Mouse (Mus musculus) gastrocnemius, adult 2 months (tissue): ENCODE results near the gene Sag. TPM values are rescaled to one million over a fixed set of nuclear protein-coding genes. Genes with fewer than 3 reads are reported as not detected.
A peak's percentile ranks its signal among the peaks of the same experiment; 100 is the strongest.

Source experiments
- DNase-seq: peaks from one replicate; pipeline ENCODE4 v3.0.0; 2022
- H3K27ac ChIP-seq: fragments of 200-600 bp; 2 replicates; pipeline ENCODE4 v1.8.1; 2022; ENCODE audit warnings: mild to moderate bottlenecking
- H3K4me3 ChIP-seq: fragments of 200-600 bp; 2 replicates; pipeline ENCODE4 v1.8.1; 2022; ENCODE audit warnings: mild to moderate bottlenecking, moderate library complexity
- CTCF ChIP-seq: fragments of 200-600 bp; IDR thresholded peaks from 2 replicates; pipeline ENCODE4 v1.8.1; 2022; ENCODE audit warnings: antibody characterized with exemption, mild to moderate bottlenecking, moderate library complexity
- intact Hi-C: fragments of 180-260 bp; cut with DNase I; formaldehyde crosslinking; loops from one replicate; pipeline ENCODE4 v1.15.1; 2025
- total RNA-seq, 2 experiments: library from RNA; stranded (reverse); gene quantifications; 2 replicates each; pipeline ENCODE4 v1.2.3; 2021

Sag gene
- total RNA-seq, 2 experiments from 2014 or later, result 0.17 to 0.23 TPM

DNA sequence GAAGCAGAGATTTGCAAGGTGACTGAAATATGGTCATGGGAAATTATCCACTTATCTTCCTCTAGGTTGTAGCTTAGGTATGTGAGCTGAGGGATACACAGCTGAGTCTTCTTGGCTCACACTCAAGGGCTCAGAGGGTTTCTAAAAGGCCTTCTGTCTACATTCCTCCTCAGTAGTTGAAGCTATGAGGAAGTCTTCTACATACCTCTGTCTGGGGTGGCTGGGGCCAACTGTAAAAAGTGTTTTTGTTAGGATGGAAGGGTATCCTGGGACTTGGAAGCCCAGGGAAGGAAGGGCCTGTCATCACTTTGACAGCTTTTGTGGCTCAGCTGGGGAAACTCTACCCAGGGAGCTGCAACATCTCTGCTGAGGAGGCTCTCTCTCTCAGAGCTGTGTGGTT lies 68.1 kb downstream of the Sag start:
- H3K4me3 ChIP-seq, result no peak overlapping the region
- DNase-seq, result no peak
- H3K27ac ChIP-seq, result peak overlapping the region; percentile 12
- no peak for TF ChIP-seq CTCF
- intact Hi-C loops, result no loop called here

- no peak for DNase-seq
- TF ChIP-seq CTCF, result no peak
- intact Hi-C loops, result no loop called here
- H3K4me3 ChIP-seq, result no peak overlapping the region
- peak overlapping the region; percentile 56 for H3K27ac ChIP-seq
Observed at GRCm38 (mm10) chr1:87873081-87873480, 69.6 kb downstream of the Sag start.

- H3K27ac ChIP-seq, result no peak overlapping the region
- intact Hi-C loops, result no loop called here
- no peak overlapping the region for H3K4me3 ChIP-seq
- TF ChIP-seq CTCF, result no peak
- no peak for DNase-seq
Observed at GRCm38 (mm10) chr1:87876065-87876464, 72.6 kb downstream of the Sag start.

DNA sequence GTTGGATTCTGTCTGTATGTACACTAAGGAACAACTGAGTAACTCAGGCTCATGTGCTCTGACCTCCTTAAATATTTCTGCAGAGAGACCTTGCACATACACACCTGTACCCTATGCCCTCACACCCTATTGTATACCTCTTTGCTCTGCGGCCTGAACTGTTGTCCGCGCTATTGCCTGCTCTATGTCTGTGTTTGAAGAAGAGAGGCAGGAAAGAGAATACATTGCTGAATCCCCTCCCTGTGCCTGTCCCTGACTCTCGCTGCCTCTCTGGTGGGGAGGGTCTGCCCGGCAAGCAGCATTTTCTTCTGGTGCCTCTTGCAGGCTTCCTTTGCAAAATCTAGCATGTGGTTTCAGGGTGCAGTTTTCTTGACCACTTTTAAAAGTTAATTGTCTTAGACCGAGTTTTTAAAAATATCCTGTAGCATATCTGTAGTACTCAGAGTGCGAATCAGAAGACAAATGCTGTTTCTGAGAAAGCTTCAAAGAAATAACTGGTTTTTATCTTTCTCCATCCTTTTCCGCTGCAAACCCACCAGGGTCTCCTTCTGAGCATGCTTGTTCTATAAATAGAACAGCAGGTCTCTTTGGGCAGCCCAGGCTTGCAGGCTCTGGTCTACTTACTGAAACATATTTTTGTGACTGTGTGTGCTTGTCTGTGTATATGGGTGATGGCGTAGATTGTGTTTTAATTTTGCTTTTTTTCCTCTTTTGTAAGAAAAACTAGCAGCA lies 74.2 kb downstream of the Sag start:
- intact Hi-C loops, result no loop called here

GRCm38 (mm10) chr1:87879034-87879433 lies 75.6 kb downstream of the Sag start:
- TF ChIP-seq CTCF, result no peak
- intact Hi-C loops, result no loop called here
- no peak for DNase-seq
- H3K4me3 ChIP-seq, result no peak overlapping the region
- H3K27ac ChIP-seq, result peak overlapping the region; percentile 80

More for the DNA sequence above, 74.2 kb downstream of the Sag start:
- H3K27ac ChIP-seq, result peak overlapping the region; percentile 80; the same call in 1 of the 2 replicates
- no peak overlapping the region for H3K4me3 ChIP-seq
- DNase-seq, result no peak
- TF ChIP-seq CTCF, result no peak

DNA sequence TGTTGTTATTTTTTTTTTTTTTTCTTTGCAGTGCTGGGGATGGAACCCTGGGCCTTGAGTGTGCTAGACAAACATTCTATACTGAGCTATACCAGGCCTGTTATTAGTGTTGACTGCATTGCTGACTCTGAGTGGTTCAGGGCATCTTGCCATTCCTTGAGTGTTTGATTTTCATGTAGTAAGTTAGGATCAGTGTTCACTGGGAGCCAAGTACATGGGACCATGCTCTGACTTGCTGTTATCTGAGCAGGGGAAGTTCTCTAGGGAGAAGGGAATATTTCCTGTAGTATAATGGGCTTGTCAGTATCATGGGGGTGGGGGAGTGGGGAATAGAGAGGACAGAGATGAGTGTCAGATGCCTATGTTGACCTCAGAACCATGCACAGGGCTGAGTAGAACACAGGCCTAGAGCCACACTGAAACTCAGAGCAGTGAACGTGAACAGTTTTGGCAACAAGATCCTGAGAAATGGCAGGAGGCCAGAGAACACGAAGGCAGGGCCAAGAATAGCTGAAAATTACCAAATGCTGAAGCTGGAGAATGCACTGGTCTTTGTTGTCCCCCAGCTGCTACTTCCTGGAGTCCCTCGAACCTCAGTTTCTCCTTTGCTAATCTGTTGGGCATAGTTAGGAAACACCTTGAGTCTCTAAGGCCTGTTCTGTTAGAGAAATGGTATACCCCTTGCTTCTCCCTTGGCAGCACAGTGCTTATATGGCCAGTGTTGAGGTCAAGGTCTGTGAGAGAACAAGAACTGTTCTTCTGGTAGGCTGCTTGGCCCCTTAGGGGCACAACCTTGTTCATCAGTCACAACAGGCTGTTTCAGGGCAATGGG lies 76.2 kb downstream of the Sag start:
- intact Hi-C loops, result no loop called here
- no peak for TF ChIP-seq CTCF
- Histone ChIP-seq H3K4me3 (peak overlapping the region; percentile 7; the same call in 1 of the 2 replicates), H3K27ac (peak overlapping the region; percentile 80)
- DNase-seq, result peak; percentile 84

GRCm38 (mm10) chr1:87880326-87880627 lies 76.8 kb downstream of the Sag start:
- Histone ChIP-seq H3K4me3 (peak overlapping the region; percentile 7; the same call in 1 of the 2 replicates), H3K27ac (peak overlapping the region; percentile 80)
- no peak for DNase-seq
- TF ChIP-seq CTCF, result no peak
- intact Hi-C loops, result no loop called here

DNA sequence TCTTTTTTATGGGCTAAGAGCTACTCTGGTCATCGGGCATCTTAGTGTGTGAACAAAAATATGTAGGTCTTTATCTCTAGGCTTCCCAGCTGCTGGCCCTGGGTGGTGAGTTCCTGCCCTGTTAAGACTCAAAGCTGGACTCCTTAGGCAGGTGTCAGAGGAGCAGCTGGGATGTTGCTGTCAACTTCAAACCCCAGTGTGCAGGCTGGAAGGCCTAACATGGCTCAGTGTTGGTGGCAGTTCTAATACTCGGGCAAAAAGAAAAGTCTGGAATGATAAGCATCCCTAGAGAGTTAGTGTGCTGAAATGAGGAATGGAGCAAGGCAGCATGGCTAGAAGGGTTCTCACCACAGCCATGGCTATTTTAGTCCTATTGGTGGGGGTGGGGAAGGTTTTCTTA lies 77.4 kb downstream of the Sag start:
- no peak for TF ChIP-seq CTCF
- no peak for DNase-seq
- intact Hi-C loops, result no loop called here
- no peak overlapping the region for H3K4me3 ChIP-seq
- peak overlapping the region; percentile 80 for H3K27ac ChIP-seq

DNA sequence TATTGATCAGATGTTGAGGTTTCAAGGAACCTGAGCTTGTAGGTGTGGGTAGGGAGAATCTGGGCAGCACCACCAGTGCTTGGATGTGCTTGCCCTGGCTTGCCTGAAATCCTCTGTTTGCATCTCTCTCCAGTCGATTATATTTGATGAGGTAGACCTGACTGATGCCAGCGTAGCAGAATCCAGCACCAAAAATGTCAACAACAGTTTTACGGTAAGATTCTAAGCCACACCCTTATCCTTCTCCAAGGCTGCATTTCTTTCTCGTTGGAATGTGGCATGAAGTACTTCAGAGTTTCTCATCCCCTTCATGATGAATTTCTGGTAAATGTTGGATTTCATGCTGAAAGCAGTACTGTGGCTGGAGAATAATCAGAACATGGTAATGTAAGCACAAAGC lies 78.2 kb downstream of the Sag start:
- no peak for TF ChIP-seq CTCF
- no peak for DNase-seq
- H3K27ac ChIP-seq, result peak overlapping the region; percentile 80; the same call in 1 of the 2 replicates
- intact Hi-C loops, result no loop called here
- no peak overlapping the region for H3K4me3 ChIP-seq

GRCm38 (mm10) chr1:87882554-87882953 lies 79.1 kb downstream of the Sag start:
- DNase-seq, result no peak
- TF ChIP-seq CTCF, result no peak
- H3K4me3 ChIP-seq, result no peak overlapping the region
- no peak overlapping the region for H3K27ac ChIP-seq
- intact Hi-C loops, result no loop called here

- no peak for TF ChIP-seq CTCF
- DNase-seq, result no peak
- Histone ChIP-seq H3K27ac (peak overlapping the region; percentile 58), H3K4me3 (no peak overlapping the region)
- intact Hi-C loops, result no loop called here
Observed at GRCm38 (mm10) chr1:87890960-87891359, 87.5 kb downstream of the Sag start.

DNA sequence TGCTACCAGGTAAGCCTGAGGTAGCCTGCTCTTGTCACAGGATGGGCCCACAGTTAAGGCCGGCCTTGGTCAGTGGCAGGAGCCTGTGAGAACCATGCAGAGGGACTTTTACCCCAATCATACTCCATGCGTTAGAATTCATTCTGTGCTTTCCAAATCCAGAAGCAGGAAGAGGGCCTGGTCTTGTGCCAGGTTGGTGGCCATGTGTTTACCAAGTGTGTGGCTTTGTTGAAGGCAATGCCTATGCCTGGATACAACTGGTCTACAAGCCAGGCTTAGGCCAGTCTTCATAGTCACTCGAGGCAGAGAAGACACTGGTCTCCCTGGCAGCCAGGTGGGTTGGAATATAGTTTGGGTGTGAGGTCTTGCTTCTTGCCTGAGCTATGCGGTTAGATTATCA lies 88.2 kb downstream of the Sag start:
- intact Hi-C loops, result no loop called here
- no peak for DNase-seq
- Histone ChIP-seq H3K27ac (peak overlapping the region; percentile 58; the same call in 1 of the 2 replicates), H3K4me3 (no peak overlapping the region)
- no peak for TF ChIP-seq CTCF

DNA sequence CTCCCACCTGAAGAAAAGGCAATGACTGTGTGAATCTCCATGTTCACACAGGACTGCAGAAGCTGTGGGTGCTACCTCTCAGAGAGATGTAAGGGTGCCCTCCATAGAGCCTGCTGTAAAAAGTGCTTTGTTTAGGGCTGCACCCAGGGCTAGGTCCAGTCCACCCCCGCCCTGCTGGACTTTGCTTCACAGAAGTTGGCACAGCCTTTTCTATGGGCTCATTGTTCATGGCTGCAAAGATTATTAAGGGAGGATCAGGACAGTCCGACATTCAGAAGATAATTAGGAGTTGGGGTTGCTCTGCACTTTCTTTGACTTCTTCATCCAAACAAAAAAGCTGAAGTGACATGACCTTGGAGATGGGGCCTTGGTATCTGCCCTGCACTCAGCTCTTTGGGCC lies 89.0 kb downstream of the Sag start:
- Histone ChIP-seq H3K4me3 (no peak overlapping the region), H3K27ac (peak overlapping the region; percentile 6; the same call in 1 of the 2 replicates)
- TF ChIP-seq CTCF, result no peak
- intact Hi-C loops, result no loop called here
- no peak for DNase-seq
